Mouse (Mus musculus): ENCODE results near the gene Ttc33.

The Ttc33 gene

DNA sequence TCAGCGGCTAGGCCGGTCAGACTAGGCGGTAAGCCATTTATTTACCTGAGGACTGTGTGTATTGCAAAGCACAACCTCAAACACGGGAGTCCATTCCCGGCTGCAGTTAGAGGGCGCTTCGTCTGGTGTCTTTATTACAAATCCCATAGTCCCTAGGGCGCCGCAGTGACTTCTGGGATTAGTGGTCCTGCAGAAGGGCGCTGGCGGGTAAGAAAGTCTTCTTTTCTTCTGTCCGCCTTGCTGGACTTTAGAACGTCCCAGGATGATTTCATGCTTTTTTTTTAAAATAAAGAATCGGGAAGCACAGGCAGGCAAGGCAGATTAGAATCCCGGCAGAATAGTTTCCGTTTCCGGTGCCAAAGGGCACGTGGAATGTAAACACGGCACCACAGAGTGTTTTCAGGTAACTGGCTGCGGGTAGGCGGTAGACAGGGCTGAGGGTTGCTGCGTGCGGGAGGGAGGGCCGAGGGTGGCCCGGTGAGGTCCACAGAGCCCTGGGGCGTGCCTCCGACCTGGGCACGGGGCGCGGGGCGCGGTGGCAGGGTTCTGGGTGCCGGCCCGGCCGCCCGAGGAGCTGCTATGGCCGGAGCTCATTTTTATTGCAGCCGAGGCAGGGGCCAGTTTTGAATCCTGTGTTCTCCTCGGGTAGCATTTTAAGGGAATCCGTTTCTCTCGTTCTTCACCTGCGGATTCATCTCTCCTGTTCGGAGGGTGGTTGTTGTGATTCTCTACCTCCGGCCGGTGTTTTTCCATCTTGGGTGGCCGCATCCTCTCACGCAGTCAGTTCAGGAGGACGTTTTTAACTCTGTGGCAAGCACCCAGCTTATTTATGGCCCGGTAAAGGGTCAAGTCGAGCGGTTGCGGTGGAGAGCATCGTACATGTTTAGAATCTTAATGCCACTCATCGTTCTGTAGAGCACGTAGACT is at the start of gene Ttc33:
Ttc33 (plus strand) TSS at position 160 of the 927 bp plus-strand sequence.
- DNase-seq (ENCODE audit: low read depth, low spot score): peak; percentile 87

DNA sequence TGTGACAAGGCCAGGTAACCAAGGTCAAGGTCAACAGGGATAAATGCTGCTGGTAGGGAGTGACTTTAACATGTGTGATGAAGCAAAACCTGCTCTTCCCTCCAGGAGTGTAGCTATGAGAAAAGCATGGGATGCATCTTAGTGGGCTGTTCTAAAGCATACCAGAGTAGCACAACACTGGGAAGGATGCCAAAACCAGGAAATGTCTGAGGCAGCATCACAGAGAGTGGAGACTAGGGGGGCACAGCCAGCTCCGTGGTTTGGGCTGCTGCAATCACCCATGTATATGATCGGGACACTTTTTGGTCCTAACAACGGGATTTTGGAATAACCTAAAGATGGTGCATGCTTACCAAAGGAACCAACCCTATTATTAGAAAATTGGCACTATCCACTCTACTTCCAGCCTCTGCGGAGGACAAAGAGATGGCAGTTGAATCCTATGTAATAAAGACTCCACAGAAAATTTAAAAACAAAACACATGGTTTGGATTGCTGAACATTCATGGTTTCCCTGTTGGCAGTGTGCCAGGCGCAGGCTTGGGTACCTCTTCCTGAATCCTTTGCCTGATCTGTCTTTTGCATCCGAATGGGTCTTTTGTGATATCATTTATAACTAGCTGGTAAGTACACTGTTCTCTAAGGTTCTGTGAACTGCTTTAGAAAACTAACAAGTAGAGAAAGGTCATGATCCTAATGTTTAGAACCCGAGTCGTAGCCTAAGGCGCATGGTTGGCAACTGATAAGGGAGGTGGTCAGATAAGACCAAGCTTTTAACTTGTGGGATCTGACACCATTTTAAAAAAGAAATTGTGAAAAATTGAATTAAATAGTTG is 47.1 kb upstream of the Ttc33 start:
- DNase-seq (ENCODE audit: low read depth, low spot score): no peak

DNA sequence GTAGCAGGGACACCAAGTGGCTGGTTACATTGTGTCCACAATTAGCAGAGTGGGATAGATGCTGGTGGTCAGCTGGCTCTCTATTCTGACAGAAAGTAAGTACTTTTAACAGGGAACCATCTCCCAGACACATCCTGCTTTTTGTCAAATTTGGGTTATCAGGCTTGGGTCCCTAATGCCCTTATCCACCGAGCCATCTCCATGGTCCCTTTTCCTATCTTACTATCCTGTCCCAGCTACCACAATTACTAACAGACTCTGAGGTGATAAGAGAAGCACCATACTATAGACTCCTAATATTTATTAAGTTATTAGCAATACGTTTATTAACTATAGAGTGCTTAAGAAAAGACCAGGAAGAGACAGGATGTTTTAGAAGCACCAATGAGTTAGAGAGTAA is 46.0 kb upstream of the Ttc33 start:
- no peak for DNase-seq (ENCODE audit: low read depth, low spot score)

DNA sequence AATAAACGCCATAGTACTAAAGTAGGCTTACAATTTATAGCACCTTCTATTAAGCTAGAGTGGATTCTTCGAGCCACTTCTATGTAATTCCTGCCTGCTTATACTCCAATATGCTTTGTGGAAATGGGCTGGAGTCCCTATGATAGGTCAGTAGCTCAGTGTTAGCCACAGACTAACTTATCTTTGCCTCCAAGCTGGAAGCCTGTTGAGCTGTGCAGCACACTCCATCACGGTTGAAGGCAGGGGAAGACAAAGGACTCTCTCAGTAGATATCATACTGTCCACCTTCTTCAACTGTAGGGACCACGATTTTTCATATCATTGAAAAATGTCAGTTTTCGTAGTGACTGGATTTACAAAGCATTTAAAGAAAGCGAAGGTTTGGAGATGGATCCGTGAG is 45.5 kb upstream of the Ttc33 start:
- DNase-seq (ENCODE audit: low read depth, low spot score): no peak

DNA sequence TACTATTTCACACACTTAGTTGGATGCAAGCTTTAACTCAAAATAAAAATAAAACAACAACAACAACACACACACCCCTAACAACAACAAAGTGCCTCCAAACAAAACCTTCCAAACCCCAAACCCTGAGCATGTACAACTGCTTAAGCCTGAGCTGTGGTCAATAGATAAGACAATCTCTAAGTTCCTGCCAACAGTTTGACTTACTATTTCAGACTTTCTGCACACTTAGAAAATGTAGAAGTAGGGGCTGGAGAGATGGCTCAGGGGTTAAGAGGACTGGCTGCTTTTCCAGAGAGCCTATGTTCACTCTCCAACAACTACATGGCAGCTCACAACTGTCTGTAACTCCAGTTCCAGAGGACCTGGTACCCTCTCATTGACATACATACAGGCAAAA is 45.0 kb upstream of the Ttc33 start:
- no peak for DNase-seq (ENCODE audit: low read depth, low spot score)

DNA sequence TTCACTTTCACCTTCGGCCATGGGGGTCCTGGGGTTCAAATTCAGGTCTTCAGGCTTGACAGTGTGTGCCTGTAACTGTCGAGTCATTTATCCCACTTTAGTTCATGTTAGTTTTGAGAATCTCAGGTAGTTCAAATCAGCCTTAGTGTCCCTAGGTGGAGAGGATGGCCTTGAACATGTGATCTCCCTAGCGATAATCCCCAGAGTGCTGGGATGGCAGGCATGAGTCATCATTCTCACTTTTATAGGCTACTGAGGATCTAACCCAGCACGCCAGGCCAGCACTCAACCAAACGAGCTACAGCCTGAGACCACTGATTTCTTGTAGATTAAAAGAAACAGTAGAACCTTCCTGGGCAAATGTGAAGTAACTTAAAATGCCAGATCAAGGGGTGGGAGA is 43.3 kb upstream of the Ttc33 start:
- DNase-seq (ENCODE audit: low read depth, low spot score): no peak

DNA sequence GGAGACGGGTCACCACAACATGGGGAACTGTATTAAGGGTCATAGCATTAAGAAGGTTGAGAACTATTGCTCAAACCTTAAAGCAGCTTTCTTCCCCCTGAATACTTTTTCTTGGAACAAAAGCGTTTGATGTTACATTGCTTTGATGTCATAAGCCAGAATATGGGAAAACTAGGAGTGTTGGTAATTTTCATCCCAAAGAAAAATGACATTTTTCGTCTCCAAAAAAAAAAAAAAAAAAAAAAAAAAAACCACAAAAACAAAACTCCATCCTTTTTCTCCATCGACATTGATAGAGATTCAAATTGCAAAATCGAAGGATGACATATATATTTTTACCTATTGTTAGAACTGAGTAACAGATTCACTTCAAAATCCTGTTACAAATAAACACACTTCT is 42.6 kb upstream of the Ttc33 start:
- no peak for DNase-seq (ENCODE audit: low read depth, low spot score)

DNA sequence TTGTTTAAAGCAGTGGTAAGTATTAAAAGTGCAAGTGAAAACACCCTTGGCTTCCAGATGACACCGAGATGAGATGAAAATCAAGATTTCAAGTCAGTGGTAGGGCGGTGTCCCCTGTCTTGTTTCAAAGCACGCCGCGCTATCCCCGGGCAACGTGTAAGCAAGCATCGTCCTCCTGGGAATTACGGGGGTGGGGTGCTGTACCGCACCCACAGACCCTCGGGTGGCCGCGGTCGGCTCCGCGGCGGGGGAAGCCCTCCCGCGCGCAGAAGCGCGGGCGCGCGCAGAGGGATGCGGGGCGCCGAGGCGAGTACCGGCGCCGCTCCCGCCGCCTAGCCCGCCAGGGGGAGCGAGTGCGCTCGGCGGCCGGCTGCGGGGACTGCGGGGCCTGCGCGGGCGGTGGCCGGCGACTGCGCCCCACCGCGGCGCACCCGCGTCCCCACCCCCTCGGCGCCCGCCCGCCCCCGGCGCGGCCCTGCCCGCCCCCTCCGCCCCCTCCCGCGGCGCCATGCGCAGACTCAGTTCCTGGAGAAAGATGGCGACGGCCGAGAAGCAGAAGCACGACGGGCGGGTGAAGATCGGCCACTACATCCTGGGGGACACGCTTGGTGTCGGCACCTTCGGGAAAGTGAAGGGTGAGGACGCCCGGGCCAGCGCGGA is 41.8 kb upstream of the Ttc33 start, which contains the start of gene Prkaa1:
Prkaa1 (plus strand) TSS at position 501 of the 660 bp plus-strand sequence.
- DNase-seq (ENCODE audit: low read depth, low spot score): peak; percentile 81

DNA sequence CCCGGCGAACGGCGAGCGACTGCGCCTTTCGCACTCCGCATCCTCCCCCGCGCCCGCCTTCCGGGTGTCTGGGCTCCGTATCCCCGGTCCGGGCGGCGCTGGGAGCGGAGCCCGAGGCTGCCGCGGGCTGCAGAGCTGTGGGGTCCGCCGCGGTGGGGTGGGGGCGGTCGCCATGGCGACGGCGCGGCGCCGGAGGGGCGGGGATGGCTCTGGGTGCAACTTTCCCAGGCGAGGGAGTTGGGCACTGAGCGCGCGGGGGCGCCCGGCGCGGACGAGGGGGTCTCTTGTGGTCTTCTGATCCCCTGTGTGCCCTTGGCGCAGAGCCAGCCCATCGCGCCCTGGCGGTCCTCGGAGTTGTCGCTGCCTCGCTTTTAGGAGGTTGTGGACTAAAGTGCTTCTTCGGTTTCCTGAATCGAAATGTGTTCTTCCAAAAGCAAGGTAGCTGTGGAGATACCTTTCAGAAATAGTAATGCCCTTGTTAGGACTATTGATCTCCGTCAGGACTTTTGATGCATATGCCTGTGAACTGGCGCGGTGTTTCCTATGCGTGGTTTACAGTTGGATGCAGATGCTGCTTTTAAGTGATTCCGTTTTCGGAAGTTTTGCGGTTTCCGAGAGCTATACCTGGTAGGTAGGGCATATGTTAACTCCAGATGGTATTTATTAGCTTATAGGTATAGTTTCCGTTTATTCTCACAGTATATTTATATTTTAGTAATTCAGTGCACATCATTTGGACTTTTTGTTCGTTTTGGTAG is 41.1 kb upstream of the Ttc33 start:
- peak; percentile 71 for DNase-seq (ENCODE audit: low read depth, low spot score)

DNA sequence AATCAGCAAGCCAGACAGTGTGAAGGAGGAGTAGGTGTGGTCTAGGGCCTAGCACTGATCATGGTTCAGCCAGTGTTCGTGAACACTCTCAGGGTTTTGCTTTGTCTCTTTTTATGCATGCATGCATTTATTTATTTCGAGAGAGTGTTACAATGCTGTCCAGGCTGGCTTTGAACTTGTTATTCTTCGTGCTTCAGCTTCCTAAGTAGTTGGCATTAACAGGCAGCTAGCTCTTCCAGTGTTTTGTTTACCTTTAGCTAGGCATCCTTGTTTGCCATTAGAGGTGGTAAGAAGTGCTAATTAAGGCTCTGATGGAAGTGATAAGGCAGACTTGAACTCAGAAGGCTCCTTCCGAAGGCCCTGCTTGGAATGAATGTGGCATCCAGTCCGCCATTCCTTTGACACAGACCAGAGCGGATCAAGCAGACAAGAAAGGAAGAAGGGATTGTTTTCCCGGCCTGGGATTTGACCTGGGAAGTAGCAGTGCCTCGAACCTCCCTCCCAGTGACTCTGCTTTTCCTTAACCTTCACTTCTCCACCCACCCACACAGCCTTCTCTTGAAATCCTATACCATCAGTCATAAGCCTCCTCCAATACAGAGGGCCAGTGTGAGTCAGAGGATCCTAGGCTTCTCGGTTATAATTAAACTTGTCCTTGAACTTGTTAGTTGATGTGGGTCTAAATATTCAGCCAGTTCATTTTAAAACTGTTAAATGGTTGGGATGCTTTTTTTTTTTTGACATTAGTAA is 40.0 kb upstream of the Ttc33 start:
- no peak for DNase-seq (ENCODE audit: low read depth, low spot score)

DNA sequence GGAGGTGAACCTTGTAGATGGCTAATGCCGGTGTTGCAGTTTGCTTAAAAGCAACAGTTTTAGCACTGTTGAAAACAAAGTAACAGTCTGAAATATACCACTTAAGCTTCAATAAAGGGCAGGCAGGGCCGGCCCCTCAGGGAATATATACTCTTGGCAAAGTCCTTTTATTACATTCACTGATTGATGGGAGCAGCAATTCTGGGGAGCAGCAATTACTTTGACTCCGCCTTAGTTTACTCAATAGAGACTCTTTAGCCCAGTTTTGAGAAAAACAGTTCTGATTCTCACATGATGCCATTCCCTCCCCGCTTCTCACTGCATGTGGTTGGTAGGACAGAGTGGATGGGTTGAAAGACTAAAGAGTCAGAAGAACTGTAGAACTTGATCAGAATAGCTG is 36.1 kb upstream of the Ttc33 start:
- no peak for DNase-seq (ENCODE audit: low read depth, low spot score)

DNA sequence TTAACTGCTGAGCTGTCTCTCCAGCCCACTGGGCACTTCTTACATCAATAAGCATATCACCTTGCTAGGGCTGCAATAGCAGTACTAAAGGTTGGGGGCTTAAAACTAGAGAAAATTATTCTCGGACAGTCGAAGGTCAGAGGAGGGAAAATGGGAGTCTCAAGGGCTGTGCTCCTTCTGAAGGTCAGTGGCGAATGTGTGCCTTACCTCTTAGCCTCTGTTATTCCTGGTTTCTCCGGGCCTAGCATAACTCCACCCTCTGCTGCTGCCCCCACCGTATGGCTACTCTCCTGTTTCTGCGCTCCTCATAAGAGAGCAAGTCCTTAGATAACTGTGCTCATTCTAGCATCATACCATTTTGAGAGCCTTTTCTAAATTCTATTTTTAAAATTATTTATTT is 33.2 kb upstream of the Ttc33 start:
- DNase-seq (ENCODE audit: low read depth, low spot score): no peak

DNA sequence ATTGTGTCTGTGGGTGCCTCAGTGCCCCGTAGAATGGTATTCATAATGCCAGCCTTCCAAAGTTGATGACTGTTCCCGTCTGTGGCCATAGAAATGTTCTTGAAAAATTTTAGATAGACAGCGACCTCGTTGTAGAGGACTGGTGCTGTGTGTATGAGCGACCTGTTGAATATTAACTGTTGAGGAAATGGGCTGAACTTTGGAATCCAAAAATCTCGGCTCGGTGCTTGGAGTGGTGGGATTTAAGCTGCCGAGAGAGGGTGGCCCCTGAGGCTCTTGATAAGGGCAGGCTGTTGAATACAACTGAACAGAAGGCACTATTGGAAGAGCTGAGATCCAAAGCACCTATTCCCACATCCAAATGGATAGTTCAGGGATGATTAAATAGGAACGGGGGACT is 30.7 kb upstream of the Ttc33 start:
- DNase-seq (ENCODE audit: low read depth, low spot score): no peak

DNA sequence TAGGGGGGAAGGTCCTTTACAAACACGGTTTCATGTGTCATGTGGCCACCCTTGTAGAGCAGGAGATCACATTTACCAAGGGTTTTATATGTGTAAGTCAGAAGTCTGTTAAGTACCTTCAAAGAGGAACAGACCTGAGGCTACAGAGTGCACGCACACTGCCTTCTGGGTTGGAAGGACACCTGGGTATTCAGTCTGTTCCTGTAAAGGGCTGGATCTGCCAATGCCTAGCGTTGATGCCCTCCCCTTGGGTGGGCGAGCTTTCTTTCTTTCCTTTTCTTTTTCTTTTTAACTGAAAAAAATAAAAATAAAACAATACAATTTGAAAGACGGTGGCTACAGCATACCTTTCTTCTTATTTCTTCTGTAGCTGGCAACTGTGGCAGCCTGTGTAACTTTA is 30.2 kb upstream of the Ttc33 start:
- no peak for DNase-seq (ENCODE audit: low read depth, low spot score)

DNA sequence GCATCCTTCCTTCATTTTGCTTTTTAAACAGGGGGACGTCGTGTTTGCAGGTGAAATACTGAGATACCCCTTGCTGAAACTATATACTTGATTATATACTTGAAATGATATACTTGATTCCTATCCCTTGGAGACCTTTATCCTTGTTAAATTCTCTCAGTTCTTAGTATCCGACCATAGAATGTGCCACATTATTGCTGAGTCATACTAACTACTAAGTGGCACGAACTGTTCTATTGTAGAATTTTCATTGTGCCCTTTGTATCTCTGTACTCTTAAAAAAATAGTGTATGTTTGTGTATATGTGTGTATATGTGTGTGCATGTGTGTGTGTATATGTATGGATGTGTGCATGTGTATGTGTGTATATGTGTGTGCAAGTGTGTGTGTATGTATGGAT is 29.0 kb upstream of the Ttc33 start:
- DNase-seq (ENCODE audit: low read depth, low spot score): no peak

DNA sequence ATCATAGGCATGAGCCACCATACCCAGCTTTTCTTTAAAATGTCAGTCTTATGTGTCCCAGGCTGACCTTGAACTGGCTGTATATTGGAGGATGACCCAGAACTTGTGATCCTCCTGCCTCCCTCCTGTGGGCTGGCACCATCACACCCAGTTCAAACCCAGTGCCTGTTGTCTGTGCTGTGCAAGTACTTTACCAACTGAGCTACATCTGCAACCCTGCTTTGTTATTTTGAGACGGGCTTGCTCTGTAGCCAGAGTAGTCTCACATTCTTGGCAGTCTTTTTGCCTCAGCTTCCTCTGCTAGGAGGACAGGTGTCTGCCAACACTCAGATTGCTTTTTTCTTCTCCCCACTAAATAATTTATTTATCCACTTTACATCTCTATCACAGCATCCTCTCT is 27.9 kb upstream of the Ttc33 start:
- no peak for DNase-seq (ENCODE audit: low read depth, low spot score)

DNA sequence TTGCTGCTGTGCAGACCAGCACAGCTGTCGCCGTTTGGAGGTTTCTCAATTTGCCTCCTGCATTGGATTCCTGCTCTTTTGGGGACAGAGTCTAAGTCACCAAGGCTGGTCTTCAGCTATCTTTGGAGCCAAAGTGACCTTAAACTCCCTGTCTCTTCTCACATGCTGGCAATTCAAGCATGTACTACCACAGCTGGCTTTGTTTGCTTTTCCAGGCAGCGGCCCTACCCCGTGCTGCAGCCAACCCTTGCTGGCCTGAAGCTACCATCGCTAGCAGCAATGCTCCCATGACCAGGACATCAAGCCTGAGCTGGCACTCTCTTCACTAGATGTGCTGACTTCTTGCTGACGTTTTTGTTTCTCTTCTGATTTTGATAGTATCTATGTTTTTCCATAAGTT is 26.5 kb upstream of the Ttc33 start:
- DNase-seq (ENCODE audit: low read depth, low spot score): no peak

DNA sequence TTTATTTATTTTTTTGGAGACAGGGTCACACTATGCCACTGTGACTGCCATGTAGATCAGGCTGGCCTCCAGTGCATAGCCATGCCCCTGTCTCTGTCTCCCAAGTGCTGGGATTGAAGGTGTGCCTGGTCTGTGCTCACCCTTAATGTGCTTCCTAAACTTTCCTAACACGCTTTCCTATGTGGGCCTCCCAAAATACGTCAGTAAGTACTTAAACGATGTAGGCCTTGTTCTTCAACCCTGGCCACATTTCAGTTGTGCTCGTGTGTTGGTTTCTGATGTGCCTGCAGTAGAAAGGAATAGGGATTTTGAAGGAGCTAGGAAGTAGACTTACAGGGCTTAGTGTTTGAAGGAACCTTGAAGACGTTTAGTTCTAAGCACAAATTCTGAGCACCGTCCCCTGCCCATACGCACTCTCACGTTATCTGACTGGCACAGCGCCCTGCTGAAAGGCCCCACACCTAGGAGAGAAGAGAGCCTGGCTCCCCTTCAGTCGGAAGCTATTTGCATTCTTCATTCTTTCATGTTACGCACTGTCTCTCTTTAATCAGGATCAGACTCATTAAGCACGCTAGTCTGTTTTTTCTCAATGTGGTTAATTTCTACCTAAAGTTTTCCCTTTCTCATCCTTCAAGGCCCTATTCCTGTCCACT is 20.1 kb upstream of the Ttc33 start:
- no peak for DNase-seq (ENCODE audit: low read depth, low spot score)

DNA sequence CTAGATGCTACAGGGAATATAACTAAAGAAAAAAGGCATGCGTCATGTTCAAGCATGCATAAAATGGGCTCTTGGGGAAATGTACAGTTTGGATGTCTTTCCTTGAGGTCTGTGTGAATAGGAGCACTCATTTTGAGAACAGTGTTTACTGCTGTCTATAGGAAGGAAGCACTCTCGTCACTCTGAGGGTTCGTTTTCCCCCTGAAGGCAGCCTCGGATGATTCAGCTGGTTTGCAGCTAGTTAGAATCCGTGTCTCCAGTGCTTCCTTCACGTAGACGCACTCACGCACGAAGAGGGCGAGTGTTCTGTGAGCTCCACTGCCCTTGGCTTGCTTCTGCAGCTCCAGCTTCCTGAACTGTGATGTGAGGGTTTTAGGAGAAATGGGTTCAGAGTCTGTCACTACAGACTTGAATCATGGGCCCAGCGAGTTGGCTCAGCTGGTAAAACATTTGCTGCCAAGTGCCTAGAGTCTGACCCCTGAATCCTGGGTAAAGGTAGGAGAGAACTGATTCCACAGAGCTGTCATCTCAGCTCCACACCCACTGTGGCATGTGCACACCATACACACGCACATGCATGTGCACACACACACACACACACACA is 12.0 kb upstream of the Ttc33 start:
- DNase-seq (ENCODE audit: low read depth, low spot score): no peak
